Mouse (Mus musculus) myocyte (in vitro differentiated cells): ENCODE data around the gene Lgr6. TPM values are rescaled to one million over a fixed set of nuclear protein-coding genes. Genes with fewer than 3 reads are reported as not detected.
A peak's percentile ranks its signal among the peaks of the same experiment; 100 is the strongest.

ENCODE experiments used
- H3K27me3 ChIP-seq: one replicate; pipeline ENCODE4 v1.6.1; 2011; ENCODE audit not compliant: control insufficient read depth, insufficient read depth, insufficient read length
- H3K36me3 ChIP-seq: one replicate; pipeline ENCODE4 v1.6.1; 2011; ENCODE audit not compliant: control insufficient read depth, insufficient read depth
- H3K4me2 ChIP-seq: one replicate; pipeline ENCODE4 v1.6.1; 2011; ENCODE audit warnings: low read depth, control low read depth
- H3K4me3 ChIP-seq: one replicate; pipeline ENCODE4 v1.5.1; 2011; ENCODE audit warnings: mild to moderate bottlenecking, control low read depth, moderate library complexity
- H3K79me2 ChIP-seq: one replicate; pipeline ENCODE4 v1.6.1; 2011; ENCODE audit not compliant: control insufficient read depth, insufficient read depth
- H3ac ChIP-seq: one replicate; pipeline ENCODE4 v1.6.1; 2011; ENCODE audit not compliant: control insufficient read depth, insufficient read length
- CEBPB ChIP-seq: IDR thresholded peaks from 2 replicates; pipeline ENCODE4 v1.6.1; 2011; ENCODE audit warnings: mild to moderate bottlenecking, moderate library complexity; ENCODE audit not compliant: poor library complexity, insufficient read depth, severe bottlenecking
- E2F4 ChIP-seq: IDR thresholded peaks from one replicate; pipeline ENCODE4 v1.6.1; 2011; ENCODE audit warnings: mild to moderate bottlenecking, control low read depth, moderate library complexity; ENCODE audit not compliant: insufficient read depth
- MAX ChIP-seq: IDR thresholded peaks from one replicate; pipeline ENCODE4 v1.6.1; 2011; ENCODE audit warnings: low read depth, mild to moderate bottlenecking, control low read depth
- MYOD1 ChIP-seq, 3 experiments: IDR thresholded peaks; one replicate each; pipeline ENCODE4 v1.6.1; 2011; ENCODE audit warnings: control low read depth in 2 of 3, low read depth in 2 of 3, mild to moderate bottlenecking in 2 of 3, moderate library complexity in 1 of 3; ENCODE audit not compliant: insufficient read length in 2 of 3, control insufficient read depth in 1 of 3
- MYOG ChIP-seq, 3 experiments: IDR thresholded peaks; one replicate each; pipeline ENCODE4 v1.6.1; 2011; ENCODE audit warnings: control low read depth in 2 of 3, low read depth in 2 of 3, mild to moderate bottlenecking in 2 of 3; ENCODE audit not compliant: insufficient read length in 2 of 3, control insufficient read depth in 1 of 3, insufficient read depth in 1 of 3
- POLR2A ChIP-seq: IDR thresholded peaks from one replicate; pipeline ENCODE4 v1.6.1; 2011; ENCODE audit warnings: low read depth, mild to moderate bottlenecking, control low read depth, moderate library complexity; ENCODE audit not compliant: insufficient read length
- POLR2AphosphoS2 ChIP-seq: IDR thresholded peaks from one replicate; pipeline ENCODE4 v1.6.1; 2011; ENCODE audit warnings: low read depth, control low read depth; ENCODE audit not compliant: insufficient read length
- REST ChIP-seq: IDR thresholded peaks from one replicate; pipeline ENCODE4 v1.6.1; 2011; ENCODE audit warnings: mild to moderate bottlenecking, control low read depth, moderate library complexity; ENCODE audit not compliant: insufficient read depth, insufficient read length
- SRF ChIP-seq: IDR thresholded peaks from one replicate; pipeline ENCODE4 v1.6.1; 2011; ENCODE audit warnings: low read depth; ENCODE audit not compliant: control insufficient read depth, insufficient read length
- TCF12 ChIP-seq: IDR thresholded peaks from one replicate; pipeline ENCODE4 v1.6.1; 2011; ENCODE audit warnings: mild to moderate bottlenecking, control low read depth; ENCODE audit not compliant: poor library complexity, insufficient read depth, severe bottlenecking
- TCF3 ChIP-seq: IDR thresholded peaks from one replicate; pipeline ENCODE4 v1.6.1; 2011; ENCODE audit warnings: low read depth, control low read depth; ENCODE audit not compliant: insufficient read length
- USF1 ChIP-seq: IDR thresholded peaks from one replicate; pipeline ENCODE4 v1.6.1; 2011; ENCODE audit warnings: low read depth, mild to moderate bottlenecking, control low read depth, moderate library complexity
- polyA plus RNA-seq: library from polyadenylated mRNA; unstranded; fragments of >200 nt; fragmentation: generic; extraction: Trizol; gene quantifications from one replicate; pipeline ENCODE4 v1.2.1, GENCODE M21; 2012; ENCODE audit warnings: missing spikeins

Lgr6 gene
- polyA plus RNA-seq, 1 experiment = 2.1 TPM

- Histone ChIP-seq H3K36me3 (no peaks in the 10 kb centered on the region), H3ac (no peak overlapping the region), H3K4me3 (no peak overlapping the region), H3K27me3 (no peaks in the 10 kb centered on the region), H3K4me2 (no peak overlapping the region), H3K79me2 (peaks cover 15% of the 10 kb centered on the region)
- TF ChIP-seq REST (no peak), USF1 (no peak), MYOD1 (IDR thresholded peaks at IDR 0.05; ENCODE audit: control insufficient read depth in 1 of 3, insufficient read length in 2 of 3, low read depth in 2 of 3) (no peak), POLR2AphosphoS2 (no peak), MAX (no peak)
Measured at GRCm38 (mm10) chr1:134949946-134950345, 155.1 kb downstream of the Lgr6 start.

GRCm38 (mm10) chr1:134947590-134947989 is 157.5 kb downstream of the Lgr6 start:
- Histone ChIP-seq H3ac (no peak overlapping the region), H3K36me3 (no peaks in the 10 kb centered on the region), H3K4me2 (no peak overlapping the region)

DNA sequence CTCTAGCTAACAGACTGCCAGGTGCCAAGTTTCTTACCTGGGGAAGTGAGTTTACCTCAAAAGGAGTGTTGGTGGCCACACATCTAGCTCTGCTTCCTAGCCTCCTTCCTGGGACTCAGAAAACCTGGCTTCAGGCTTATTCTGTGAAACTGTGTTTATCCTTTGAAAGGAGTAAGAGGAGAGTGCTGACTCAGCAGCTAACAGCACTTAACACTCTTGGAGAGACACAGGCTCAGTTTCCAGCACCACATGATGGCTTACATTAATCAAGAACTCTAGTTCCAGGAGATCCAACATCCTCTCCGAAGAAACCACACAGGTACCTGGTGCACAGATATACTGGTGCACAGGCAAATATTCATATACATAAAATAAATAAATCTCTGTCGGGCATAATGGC is 162.2 kb downstream of the Lgr6 start:
- H3K27me3 ChIP-seq = no peaks in the 10 kb centered on the region
- no peaks in the 10 kb centered on the region for H3K36me3 ChIP-seq
- H3K79me2 ChIP-seq = no peaks in the 10 kb centered on the region
- no peak for TF ChIP-seq E2F4
- TF ChIP-seq USF1 = no peak
- no peak for TF ChIP-seq POLR2A
- TF ChIP-seq TCF3 = no peak
- TF ChIP-seq REST = no peak
- no peak for TF ChIP-seq SRF
- no peak for TF ChIP-seq MAX
- TF ChIP-seq POLR2AphosphoS2 = no peak
- no peak overlapping the region for H3K4me3 ChIP-seq
- no peak overlapping the region for H3K4me2 ChIP-seq
- H3ac ChIP-seq = no peak overlapping the region

More at GRCm38 (mm10) chr1:134947590-134947989, 157.5 kb downstream of the Lgr6 start:
- Histone ChIP-seq H3K79me2 (no peaks in the 10 kb centered on the region), H3K4me3 (no peak overlapping the region), H3K27me3 (no peaks in the 10 kb centered on the region)
- TF ChIP-seq TCF3 = no peak
- TF ChIP-seq POLR2AphosphoS2 = no peak
- TF ChIP-seq TCF12 = no peak

- Histone ChIP-seq H3K4me3 (no peak overlapping the region), H3ac (no peak overlapping the region), H3K36me3 (no peaks in the 10 kb centered on the region), H3K4me2 (no peak overlapping the region), H3K79me2 (no peaks in the 10 kb centered on the region), H3K27me3 (no peaks in the 10 kb centered on the region)
- TF ChIP-seq REST = no peak
- TF ChIP-seq USF1 = no peak
- no peak for TF ChIP-seq POLR2AphosphoS2
- no peak for TF ChIP-seq TCF3
- no peak for TF ChIP-seq POLR2A
- TF ChIP-seq MYOG (IDR thresholded peaks at IDR 0.05; ENCODE audit: control insufficient read depth in 1 of 3, insufficient read depth in 1 of 3, insufficient read length in 2 of 3, low read depth in 2 of 3) = no peak
- no peak for TF ChIP-seq MYOD1 (IDR thresholded peaks at IDR 0.05; ENCODE audit: control insufficient read depth in 1 of 3, insufficient read length in 2 of 3, low read depth in 2 of 3)
- no peak for TF ChIP-seq MAX
- TF ChIP-seq CEBPB = no peak
- TF ChIP-seq SRF = no peak
Measured at GRCm38 (mm10) chr1:134940863-134941262, 164.2 kb downstream of the Lgr6 start.

DNA sequence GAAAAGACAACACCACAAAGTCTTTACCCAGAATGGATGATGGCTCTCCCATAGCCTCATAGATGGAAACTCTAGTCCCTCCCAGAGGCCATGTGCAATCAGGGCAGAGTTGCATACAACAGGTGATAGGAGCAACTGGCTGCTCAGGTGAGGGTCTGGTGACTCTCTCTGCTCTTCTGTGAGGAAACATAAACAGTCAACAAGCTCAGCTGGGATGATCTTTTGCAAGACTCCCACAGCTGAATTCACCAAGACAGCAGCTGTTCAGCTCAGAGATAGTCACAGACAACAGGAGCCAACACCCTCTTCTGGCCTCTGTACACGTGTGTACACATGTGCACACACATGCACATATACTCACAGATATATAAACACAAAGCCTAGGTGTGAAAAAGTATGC is 166.8 kb downstream of the Lgr6 start:
- Histone ChIP-seq H3K4me2 (no peak overlapping the region), H3K4me3 (no peak overlapping the region), H3ac (no peak overlapping the region), H3K27me3 (no peaks in the 10 kb centered on the region), H3K36me3 (no peaks in the 10 kb centered on the region), H3K79me2 (no peaks in the 10 kb centered on the region)
- no peak for TF ChIP-seq MAX
- TF ChIP-seq CEBPB = 0 out of 2 replicates have a peak, but pooled peaks have one; percentile 28
- TF ChIP-seq POLR2A = no peak
- no peak for TF ChIP-seq TCF3
- TF ChIP-seq USF1 = no peak
- TF ChIP-seq E2F4 = no peak
- TF ChIP-seq MYOD1 (IDR thresholded peaks at IDR 0.05; ENCODE audit: control insufficient read depth in 1 of 3, insufficient read length in 2 of 3, low read depth in 2 of 3) = peak; percentile 45 to 78 (median 61)
- TF ChIP-seq TCF12 = peak; percentile 47
- TF ChIP-seq POLR2AphosphoS2 = no peak
- TF ChIP-seq REST = no peak
- TF ChIP-seq SRF = no peak
- peak; percentile 8 to 80 (median 51) for TF ChIP-seq MYOG (IDR thresholded peaks at IDR 0.05; ENCODE audit: control insufficient read depth in 1 of 3, insufficient read depth in 1 of 3, insufficient read length in 2 of 3, low read depth in 2 of 3)
